Mouse (Mus musculus) limb, embryonic 11.5 days (tissue): ENCODE data around the gene Rsph1. TPM values are rescaled to one million over a fixed set of nuclear protein-coding genes. Genes with fewer than 3 reads are reported as not detected.

Experiments used
- ATAC-seq: fragments of 200-750 bp; cut with Nextera tagmentation; 2 replicates; pipeline ENCODE4 v1.8.0; 2017; ENCODE audit warnings: low read depth; ENCODE audit not compliant: insufficient number of reproducible peaks, low FRiP score, low TSS enrichment
- DNase-seq: peaks from one replicate; pipeline ENCODE4 v3.0.0-alpha.2; 2015; ENCODE audit warnings: low spot score
- H3K27ac ChIP-seq: fragments of 300-500 bp; sonication (generic); replicated peaks from 2 replicates; pipeline ENCODE4 v1.5.1; 2014; ENCODE audit warnings: low read depth, mild to moderate bottlenecking, low read length
- H3K27me3 ChIP-seq: fragments of 300-500 bp; sonication (generic); 2 replicates; pipeline ENCODE4 v1.6.1; 2014; ENCODE audit warnings: mild to moderate bottlenecking, low read length, mixed read lengths; ENCODE audit not compliant: control insufficient read depth, insufficient read depth
- H3K36me3 ChIP-seq: fragments of 300-500 bp; sonication (generic); 2 replicates; pipeline ENCODE4 v1.6.1; 2014; ENCODE audit warnings: mild to moderate bottlenecking, low read length, moderate library complexity, mixed read lengths; ENCODE audit not compliant: control insufficient read depth, insufficient read depth
- H3K4me1 ChIP-seq: fragments of 300-500 bp; sonication (generic); 2 replicates; pipeline ENCODE4 v1.6.1; 2014; ENCODE audit warnings: low read length, mixed read lengths; ENCODE audit not compliant: control insufficient read depth, insufficient read depth
- H3K4me2 ChIP-seq: fragments of 300-500 bp; sonication (generic); 2 replicates; pipeline ENCODE4 v1.6.1; 2014; ENCODE audit warnings: low read depth, mild to moderate bottlenecking, moderate library complexity; ENCODE audit not compliant: severe bottlenecking
- H3K4me3 ChIP-seq: fragments of 300-500 bp; sonication (generic); 2 replicates; pipeline ENCODE4 v1.5.1; 2014; ENCODE audit warnings: low read depth, low read length
- H3K9ac ChIP-seq: fragments of 300-500 bp; sonication (generic); 2 replicates; pipeline ENCODE4 v1.6.1; 2014; ENCODE audit warnings: mild to moderate bottlenecking, low read length
- H3K9me3 ChIP-seq: fragments of 300-500 bp; sonication (generic); 2 replicates; pipeline ENCODE4 v1.6.1; 2016; ENCODE audit warnings: low read length; ENCODE audit not compliant: control insufficient read depth
- WGBS: fragments of 180-500 bp; shearing (Covaris S2); extraction: QIAGEN DNeasy Blood & Tissue Kit; methylation state at CpG from one replicate; pipeline ENCODE4 v1.1.7; 2014; 5-methylcytosine and 5-hydroxymethylcytosine counted together
- polyA plus RNA-seq: library from polyadenylated mRNA; unstranded; fragments of >200 nt; fragmentation: Nextera tagmentation; extraction: Ambion mirVana; gene quantifications from 2 replicates; pipeline ENCODE4 v1.2.1, GENCODE M21; 2014

The Rsph1 gene
- polyA plus RNA-seq, 1 experiment from 2014 or later = 0.73 TPM

DNA sequence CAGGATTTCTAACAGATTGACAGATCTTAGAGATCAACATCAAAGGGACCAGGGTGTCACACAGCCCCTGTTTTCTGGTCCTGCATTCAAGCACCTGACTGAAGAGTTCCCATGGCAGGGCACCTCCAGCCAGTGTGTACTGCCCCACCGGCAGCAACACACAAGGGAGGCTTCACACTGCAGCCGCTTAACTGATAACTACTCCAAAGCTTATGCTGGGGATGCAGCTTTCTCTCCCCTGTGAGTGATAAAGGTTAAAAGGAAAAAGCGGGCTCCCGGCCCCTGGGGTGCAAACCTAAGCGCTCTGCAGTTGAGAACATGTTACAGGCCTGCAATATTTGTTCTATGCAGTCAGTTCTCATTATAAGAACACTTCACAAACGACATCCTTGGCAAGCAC lies 45.4 kb downstream of the Rsph1 start:
- Histone ChIP-seq H3K4me3 (no peak overlapping the region), H3K27ac (no peak overlapping the region), H3K9me3 (no peaks in the 10 kb centered on the region), H3K36me3 (no peaks in the 10 kb centered on the region), H3K27me3 (no peaks in the 10 kb centered on the region), H3K4me2 (no peak overlapping the region), H3K9ac (no peak overlapping the region), H3K4me1 (no peaks in the 10 kb centered on the region)
- DNase-seq (no peak), ATAC-seq (no peak)
- 69% methylated on average over 6 of the region's 6 CpGs for WGBS

- Histone ChIP-seq H3K4me1 (no peaks in the 10 kb centered on the region), H3K9me3 (no peaks in the 10 kb centered on the region), H3K4me2 (no peak overlapping the region), H3K36me3 (no peaks in the 10 kb centered on the region), H3K9ac (no peak overlapping the region), H3K27ac (no peak overlapping the region), H3K27me3 (no peaks in the 10 kb centered on the region), H3K4me3 (no peak overlapping the region)
- WGBS = 88% methylated on average over 7 of the region's 7 CpGs
- ATAC-seq (no peak), DNase-seq (no peak)
Measured at GRCm38 (mm10) chr17:31226931-31227330, 50.3 kb downstream of the Rsph1 start.

DNA sequence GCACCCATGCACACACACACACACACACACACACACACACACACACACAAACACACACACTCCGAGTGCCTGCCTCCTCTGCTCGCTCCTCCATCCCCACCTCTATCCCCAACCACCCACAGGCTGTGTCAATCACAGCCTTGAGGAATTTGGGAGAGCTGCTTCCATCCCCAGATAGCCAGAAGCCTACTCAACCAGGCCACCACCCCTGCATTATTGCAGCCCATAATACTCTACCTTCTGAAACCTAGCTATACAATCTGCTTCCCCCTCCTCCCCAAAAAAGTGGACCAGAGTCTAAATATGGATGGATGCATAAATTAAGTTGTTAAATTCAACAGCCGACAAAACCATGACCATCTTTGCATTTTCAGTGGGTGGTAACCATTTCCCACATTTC lies 50.8 kb downstream of the Rsph1 start:
- Histone ChIP-seq H3K4me2 (no peak overlapping the region), H3K4me1 (peaks cover 3% of the 10 kb centered on the region; the same call in 1 of the 2 replicates), H3K36me3 (no peaks in the 10 kb centered on the region), H3K4me3 (no peak overlapping the region), H3K27ac (no peak overlapping the region), H3K9ac (no peak overlapping the region), H3K27me3 (no peaks in the 10 kb centered on the region), H3K9me3 (no peaks in the 10 kb centered on the region)
- WGBS = 72% methylated on average over 3 of the region's 3 CpGs
- ATAC-seq (no peak), DNase-seq (no peak)

- Histone ChIP-seq H3K4me1 (peaks cover 3% of the 10 kb centered on the region; the same call in 1 of the 2 replicates), H3K36me3 (no peaks in the 10 kb centered on the region), H3K27ac (no peak overlapping the region), H3K4me3 (no peak overlapping the region), H3K27me3 (no peaks in the 10 kb centered on the region), H3K9me3 (no peaks in the 10 kb centered on the region), H3K9ac (no peak overlapping the region), H3K4me2 (no peak overlapping the region)
- ATAC-seq = no peak
- DNase-seq = no peak
- WGBS = 80% methylated on average over 8 of the region's 8 CpGs
Measured at GRCm38 (mm10) chr17:31224591-31224990, 52.6 kb downstream of the Rsph1 start.

DNA sequence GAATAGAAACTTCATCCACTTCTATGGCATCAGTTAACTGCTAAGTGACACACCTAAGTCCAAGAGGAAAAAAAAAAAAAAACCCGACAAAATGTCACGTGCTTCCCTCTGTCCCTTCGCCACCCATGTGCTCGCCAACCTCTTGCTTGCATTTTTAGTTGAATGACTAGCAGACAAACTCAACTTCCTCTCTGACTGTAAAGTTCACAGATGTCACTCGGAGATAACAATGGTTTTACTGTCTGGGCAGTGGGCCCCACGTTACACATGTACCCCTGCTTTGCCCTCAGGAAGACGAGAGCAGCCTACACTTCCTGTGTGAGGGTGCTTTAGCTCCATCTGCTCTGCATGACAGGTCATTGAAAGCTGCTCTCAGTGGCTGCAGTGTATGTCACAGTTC lies 53.3 kb downstream of the Rsph1 start:
- Histone ChIP-seq H3K27me3 (no peaks in the 10 kb centered on the region), H3K4me3 (no peak overlapping the region), H3K9ac (no peak overlapping the region), H3K4me1 (peaks cover 3% of the 10 kb centered on the region; the same call in 1 of the 2 replicates), H3K27ac (no peak overlapping the region), H3K4me2 (no peak overlapping the region), H3K36me3 (no peaks in the 10 kb centered on the region), H3K9me3 (no peaks in the 10 kb centered on the region)
- ATAC-seq = no peak
- WGBS = 74% methylated on average over 7 of the region's 7 CpGs
- DNase-seq = no peak

- H3K4me1 ChIP-seq = peaks cover 3% of the 10 kb centered on the region; the same call in 1 of the 2 replicates
- no peaks in the 10 kb centered on the region for H3K9me3 ChIP-seq
- ATAC-seq = no peak
- no peak for DNase-seq
- no peak overlapping the region for H3K4me2 ChIP-seq
- no peaks in the 10 kb centered on the region for H3K27me3 ChIP-seq
- 89% methylated on average over 4 of the region's 4 CpGs for WGBS
- no peak overlapping the region for H3K9ac ChIP-seq
- no peak overlapping the region for H3K4me3 ChIP-seq
- no peak overlapping the region for H3K27ac ChIP-seq
- no peaks in the 10 kb centered on the region for H3K36me3 ChIP-seq
Measured at GRCm38 (mm10) chr17:31222810-31223310, 54.3 kb downstream of the Rsph1 start.

GRCm38 (mm10) chr17:31216068-31216955 lies 60.9 kb downstream of the Rsph1 start:
- ATAC-seq (no peak), DNase-seq (no peak)
- no peaks in the 10 kb centered on the region for H3K27me3 ChIP-seq
- no peaks in the 10 kb centered on the region for H3K36me3 ChIP-seq
- no peaks in the 10 kb centered on the region for H3K9me3 ChIP-seq
- H3K4me1 ChIP-seq = no peaks in the 10 kb centered on the region
- 62% methylated on average over 5 of the region's 5 CpGs for WGBS
- no peak overlapping the region for H3K27ac ChIP-seq
- no peak overlapping the region for H3K9ac ChIP-seq
- H3K4me2 ChIP-seq = no peak overlapping the region
- no peak overlapping the region for H3K4me3 ChIP-seq

DNA sequence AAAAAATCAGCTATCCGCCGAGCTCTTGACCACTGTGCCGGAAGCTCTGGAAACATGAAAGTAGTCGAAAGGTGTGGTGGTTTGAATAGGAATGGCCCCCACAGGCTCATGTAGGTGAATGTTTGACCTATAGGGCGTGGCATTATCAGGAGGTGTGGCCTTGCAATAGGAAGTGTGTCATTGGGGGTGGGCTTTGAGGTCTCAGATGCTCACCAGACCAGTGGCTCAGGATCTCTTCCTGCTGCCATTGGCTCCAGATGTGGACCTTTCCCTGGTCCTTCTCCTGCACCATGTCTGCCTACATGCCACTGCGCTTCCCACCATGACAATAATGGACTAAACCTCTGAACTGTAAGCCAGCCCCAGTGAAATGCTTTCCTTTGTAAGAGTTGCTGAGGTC lies 65.3 kb downstream of the Rsph1 start:
- DNase-seq = no peak
- 87% methylated on average over 6 of the region's 6 CpGs for WGBS

More for the DNA sequence above, 65.3 kb downstream of the Rsph1 start:
- H3K4me1 ChIP-seq = no peaks in the 10 kb centered on the region
- H3K4me2 ChIP-seq = no peak overlapping the region
- no peak overlapping the region for H3K27ac ChIP-seq
- H3K27me3 ChIP-seq = no peaks in the 10 kb centered on the region
- no peak overlapping the region for H3K4me3 ChIP-seq
- no peaks in the 10 kb centered on the region for H3K9me3 ChIP-seq
- ATAC-seq = no peak
- H3K9ac ChIP-seq = no peak overlapping the region
- no peaks in the 10 kb centered on the region for H3K36me3 ChIP-seq
